Mouse (Mus musculus) myocyte (in vitro differentiated cells): ENCODE measurements around the gene Map2k5.

Experiments used
- CEBPB ChIP-seq: IDR thresholded peaks from 2 replicates; pipeline ENCODE4 v1.6.1; 2011; ENCODE audit warnings: mild to moderate bottlenecking, moderate library complexity; ENCODE audit not compliant: poor library complexity, insufficient read depth, severe bottlenecking
- E2F4 ChIP-seq: IDR thresholded peaks from one replicate; pipeline ENCODE4 v1.6.1; 2011; ENCODE audit warnings: mild to moderate bottlenecking, control low read depth, moderate library complexity; ENCODE audit not compliant: insufficient read depth
- MYOD1 ChIP-seq, 3 experiments: IDR thresholded peaks; one replicate each; pipeline ENCODE4 v1.6.1; 2011; ENCODE audit warnings: control low read depth in 2 of 3, low read depth in 2 of 3, mild to moderate bottlenecking in 2 of 3, moderate library complexity in 1 of 3; ENCODE audit not compliant: insufficient read length in 2 of 3, control insufficient read depth in 1 of 3
- POLR2A ChIP-seq: IDR thresholded peaks from one replicate; pipeline ENCODE4 v1.6.1; 2011; ENCODE audit warnings: low read depth, mild to moderate bottlenecking, control low read depth, moderate library complexity; ENCODE audit not compliant: insufficient read length
- POLR2AphosphoS2 ChIP-seq: IDR thresholded peaks from one replicate; pipeline ENCODE4 v1.6.1; 2011; ENCODE audit warnings: low read depth, control low read depth; ENCODE audit not compliant: insufficient read length
- TCF12 ChIP-seq: IDR thresholded peaks from one replicate; pipeline ENCODE4 v1.6.1; 2011; ENCODE audit warnings: mild to moderate bottlenecking, control low read depth; ENCODE audit not compliant: poor library complexity, insufficient read depth, severe bottlenecking
- TCF3 ChIP-seq: IDR thresholded peaks from one replicate; pipeline ENCODE4 v1.6.1; 2011; ENCODE audit warnings: low read depth, control low read depth; ENCODE audit not compliant: insufficient read length
- USF1 ChIP-seq: IDR thresholded peaks from one replicate; pipeline ENCODE4 v1.6.1; 2011; ENCODE audit warnings: low read depth, mild to moderate bottlenecking, control low read depth, moderate library complexity

- TF ChIP-seq CEBPB (no peak), POLR2AphosphoS2 (no peak), USF1 (no peak), POLR2A (no peak), TCF12 (no peak), TCF3 (no peak), E2F4 (no peak), MYOD1 (IDR thresholded peaks at IDR 0.05; ENCODE audit: control insufficient read depth in 1 of 3, insufficient read length in 2 of 3, low read depth in 2 of 3) (no peak)
Measured at GRCm38 (mm10) chr9:63400176-63400575, 22.5 kb upstream of the Map2k5 start.
